Mouse (Mus musculus): ENCODE measurements at regions not wholly inside any gene's neighbourhood (a gene's known extent, or its start where the extent isn't known, plus 50 kb on each side); places are given as distances from the start of the nearest gene placed in this dataset.

- DNase-seq, result no peak
These were observed 207.0 kb upstream of the Ufl1 start for GRCm38 (mm10) chr4:25488479-25489069.

DNA sequence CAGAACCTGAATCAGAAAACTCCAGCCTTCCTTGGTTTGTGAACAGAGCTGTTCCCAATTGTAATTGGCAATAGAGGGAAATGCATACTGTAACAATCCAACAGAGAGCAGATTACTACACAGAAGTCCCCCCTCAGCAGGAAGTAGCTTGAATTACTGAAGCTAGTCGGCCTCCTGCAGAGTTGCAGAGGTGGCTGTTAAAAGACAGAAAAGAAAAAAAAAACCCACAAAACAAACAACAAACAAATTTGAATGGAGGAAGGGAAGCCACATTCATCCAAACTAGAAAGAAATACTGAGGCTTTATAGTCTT lies 202.0 kb upstream of the Ufl1 start:
- no peak for DNase-seq

DNA sequence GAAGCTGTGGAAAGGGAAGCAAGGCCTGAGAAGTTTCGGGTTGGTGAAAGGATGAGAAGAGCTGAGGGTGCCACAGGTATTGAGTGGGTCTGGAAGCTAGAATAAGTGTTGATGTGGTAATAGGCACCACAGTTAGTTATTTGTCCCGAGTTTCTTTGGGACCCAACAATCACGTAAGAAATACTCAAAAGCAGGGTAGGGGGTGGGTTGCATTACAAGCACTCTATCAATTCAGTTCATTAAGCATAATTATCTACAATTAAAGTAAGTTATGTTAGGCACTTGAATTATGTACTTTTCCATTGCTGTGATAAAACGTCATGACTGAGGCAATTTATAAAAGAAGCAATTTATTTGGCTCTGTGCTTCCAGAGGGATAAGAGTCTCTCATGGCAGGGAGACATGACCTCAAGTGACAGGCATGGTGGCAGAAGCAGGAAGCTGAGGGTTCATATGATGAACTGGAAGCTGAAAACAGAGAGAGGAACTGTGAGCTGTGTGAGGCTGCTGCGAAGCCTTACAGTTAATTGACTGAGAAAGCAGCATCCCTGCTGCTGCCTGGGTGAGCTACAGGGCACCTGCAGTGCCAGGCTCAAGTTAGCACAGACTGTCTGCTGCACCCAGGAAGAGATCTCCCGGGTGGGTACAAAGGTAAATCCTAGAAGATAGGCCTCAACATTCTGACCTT lies 201.5 kb upstream of the Ufl1 start:
- no peak for DNase-seq

DNA sequence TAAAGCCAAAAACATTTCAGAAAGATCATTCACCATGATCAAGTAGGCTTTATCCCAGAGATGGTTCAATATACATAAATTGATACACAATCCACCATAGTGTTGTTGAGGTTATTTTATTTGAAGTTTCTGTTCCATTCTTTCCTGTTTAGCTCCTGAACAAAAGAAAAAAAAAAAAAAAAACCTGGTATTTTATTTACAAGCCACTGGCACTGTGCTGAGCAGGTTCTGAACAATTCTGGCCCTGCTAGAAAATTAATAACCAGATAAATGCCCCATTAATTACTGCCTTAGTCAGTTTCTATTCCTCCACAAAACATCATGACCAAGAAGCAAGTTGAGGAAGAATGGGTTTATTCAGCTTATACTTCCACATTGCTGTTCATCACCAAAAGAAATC lies 191.4 kb upstream of the Ufl1 start:
- DNase-seq, result no peak

- DNase-seq, result no peak
These were observed 184.9 kb upstream of the Ufl1 start for GRCm38 (mm10) chr4:25466490-25466889.

DNA sequence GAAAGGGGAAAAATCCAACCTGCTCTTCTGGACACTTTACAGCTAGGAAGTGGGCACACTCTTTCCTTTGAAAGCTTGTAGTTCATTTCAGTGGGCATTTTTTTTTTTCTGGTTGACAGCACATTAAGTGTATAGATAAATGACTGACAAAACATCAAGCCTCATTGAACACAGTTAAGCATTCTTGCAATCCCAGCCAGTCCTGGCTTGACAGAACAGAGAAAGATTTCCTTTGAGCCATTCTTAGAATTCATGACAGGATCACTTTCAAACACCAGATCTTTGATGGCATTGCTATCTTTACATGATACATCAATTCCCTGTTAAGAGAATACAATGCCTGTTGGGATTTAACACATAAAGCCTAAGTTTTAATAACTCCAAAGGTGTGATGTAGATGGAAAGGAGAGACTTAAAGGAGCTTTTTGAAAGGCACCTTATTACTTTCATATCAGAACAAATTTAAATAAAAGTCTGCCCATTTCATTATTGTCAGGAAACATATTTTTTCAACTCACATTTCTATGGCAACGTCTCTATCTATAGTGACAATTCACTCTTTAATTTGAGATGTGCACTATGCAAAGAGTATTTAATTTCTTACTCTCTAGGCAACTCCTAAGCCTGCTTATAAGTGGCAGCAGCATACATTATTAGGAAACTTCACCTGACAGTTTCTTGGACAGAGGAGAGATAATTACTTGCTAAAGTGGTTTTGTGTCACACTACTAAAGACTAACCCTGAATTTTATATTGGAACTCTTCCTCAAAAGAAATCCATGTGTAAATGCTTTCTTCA lies 183.4 kb upstream of the Ufl1 start:
- no peak for DNase-seq

DNA sequence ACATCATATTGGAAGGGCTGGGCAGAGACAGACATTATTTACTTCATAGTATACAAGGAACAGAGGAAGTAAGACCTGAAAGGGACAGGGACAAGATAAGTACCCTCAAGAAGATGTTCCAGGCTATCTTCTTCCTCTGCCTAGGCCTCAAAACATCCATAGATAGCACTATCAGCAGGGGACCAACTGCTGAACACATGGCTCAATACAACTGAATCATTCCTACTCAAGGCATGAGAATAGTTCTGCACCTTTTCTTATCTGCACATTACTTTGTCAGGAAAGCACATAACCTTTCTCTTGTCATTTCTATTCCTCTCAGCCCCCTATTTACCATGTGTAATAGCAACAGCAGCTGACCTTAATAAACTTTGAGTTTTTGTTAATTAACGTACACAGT lies 182.4 kb upstream of the Ufl1 start:
- DNase-seq, result no peak

DNA sequence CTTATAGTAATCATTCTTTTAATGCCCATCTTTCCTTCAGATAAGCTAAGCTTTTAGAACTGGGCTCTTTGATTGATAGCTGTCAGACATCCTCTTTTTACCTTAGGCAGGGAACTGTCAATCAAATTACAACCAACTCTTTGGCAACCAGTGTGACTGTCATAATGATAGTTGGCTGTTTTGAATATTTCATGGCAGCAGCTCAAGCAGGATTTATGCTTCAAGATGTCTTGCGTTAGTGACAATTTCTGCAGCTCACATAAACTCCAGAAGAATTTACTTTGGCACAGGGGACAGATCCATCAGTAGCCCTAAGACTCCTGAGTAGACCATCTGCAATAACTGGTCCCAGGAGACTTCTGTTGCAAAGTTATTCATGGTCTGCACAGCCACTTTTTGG lies 178.5 kb upstream of the Ufl1 start:
- DNase-seq, result no peak

GRCm38 (mm10) chr4:25454752-25455151 lies 173.1 kb upstream of the Ufl1 start:
- no peak for DNase-seq

DNA sequence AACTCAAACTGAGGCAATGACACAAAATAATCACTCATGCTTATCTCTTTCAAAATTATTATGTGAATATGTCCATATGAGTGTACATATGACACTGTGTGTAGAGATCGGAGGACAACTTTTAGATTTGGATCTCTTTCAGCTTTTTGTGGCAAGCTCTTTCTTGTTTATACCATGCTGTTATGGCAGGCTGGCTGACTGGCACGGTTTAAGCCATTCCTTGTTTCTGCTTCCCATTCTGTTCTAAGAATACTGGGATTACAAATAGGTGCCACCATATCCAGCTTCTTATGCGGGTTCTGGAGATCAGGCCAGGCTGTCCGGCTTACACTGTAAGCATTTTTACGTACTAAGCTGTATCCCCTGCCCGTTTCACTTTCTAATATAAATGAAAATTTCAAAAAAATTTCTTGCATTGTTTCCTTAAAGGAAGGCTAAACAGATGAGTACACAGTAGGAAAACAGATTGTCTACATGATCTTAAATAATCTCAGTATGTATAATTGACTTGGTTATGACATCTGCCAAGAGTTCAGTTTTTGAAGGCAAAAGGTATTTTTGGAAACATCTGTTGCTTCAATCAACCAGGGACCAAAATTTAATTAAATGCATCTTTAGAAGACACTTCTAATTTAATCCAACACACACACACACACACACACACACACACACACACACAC lies 171.6 kb upstream of the Ufl1 start:
- no peak for DNase-seq

DNA sequence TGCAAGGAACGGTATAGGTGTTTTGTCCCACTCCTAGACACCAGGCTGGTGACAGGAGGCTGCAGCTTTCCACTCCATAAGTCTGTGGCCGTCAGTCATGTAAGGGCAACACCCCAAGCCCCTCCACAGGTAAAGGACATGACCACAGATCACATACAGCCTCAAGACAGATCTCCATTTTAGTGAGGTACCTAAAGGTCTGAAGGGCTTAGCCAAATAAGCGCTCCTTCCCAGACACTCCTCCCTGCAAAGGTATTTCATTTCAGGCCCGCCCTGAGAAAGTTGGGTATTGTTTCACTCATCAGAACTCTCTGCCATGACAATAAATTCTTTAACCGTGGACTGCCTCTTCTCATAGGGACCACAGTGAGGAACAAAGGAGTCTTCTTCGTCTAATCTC lies 170.2 kb upstream of the Ufl1 start:
- DNase-seq, result no peak

- no peak for DNase-seq
These were observed 150.6 kb upstream of the Ufl1 start for GRCm38 (mm10) chr4:25432203-25432602.

GRCm38 (mm10) chr4:25416330-25416729 lies 134.7 kb upstream of the Ufl1 start:
- no peak for DNase-seq

- DNase-seq, result no peak
These were observed 128.8 kb upstream of the Ufl1 start for GRCm38 (mm10) chr4:25410440-25410839.

GRCm38 (mm10) chr4:25408696-25409448 lies 127.3 kb upstream of the Ufl1 start:
- DNase-seq, result peak; percentile 39

DNA sequence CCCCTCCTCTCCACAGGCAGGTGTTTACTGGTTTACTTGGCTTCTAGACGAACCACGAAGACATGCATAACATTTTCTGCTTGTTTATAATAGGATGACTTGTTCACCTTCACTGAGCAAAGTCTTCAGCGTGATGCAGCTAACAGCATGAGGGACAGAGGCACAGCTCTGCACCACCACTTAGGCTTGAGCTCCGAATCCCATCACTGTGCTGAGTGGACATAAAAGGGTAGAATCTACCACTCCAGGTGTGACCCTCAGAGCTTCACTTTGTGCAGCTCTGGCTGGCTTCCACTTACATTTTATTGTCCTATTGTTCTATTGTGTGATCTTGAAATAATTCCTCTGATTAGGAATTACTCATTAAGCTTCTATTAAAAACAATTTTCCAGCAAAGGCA lies 126.2 kb upstream of the Ufl1 start:
- DNase-seq, result no peak

GRCm38 (mm10) chr4:25389542-25389941 lies 107.9 kb upstream of the Ufl1 start:
- no peak for DNase-seq

- no peak for DNase-seq
These were observed 90.4 kb upstream of the Ufl1 start for GRCm38 (mm10) chr4:25372041-25372440.

GRCm38 (mm10) chr4:25364402-25364801 lies 82.8 kb upstream of the Ufl1 start:
- no peak for DNase-seq

- no peak for DNase-seq
These were observed 56.0 kb upstream of the Ufl1 start for GRCm38 (mm10) chr4:25337638-25338037.
